Mouse (Mus musculus) heart, postnatal 0 days (tissue): ENCODE data around the gene Plagl2. TPM values are rescaled to one million over a fixed set of nuclear protein-coding genes. Genes with fewer than 3 reads are reported as not detected.

Experiments used
- ATAC-seq: fragments of 200-750 bp; cut with Nextera tagmentation; 2 replicates; pipeline ENCODE4 v1.8.0; 2017; ENCODE audit warnings: low read depth, moderate number of reproducible peaks, moderate library complexity; ENCODE audit not compliant: insufficient read depth
- DNase-seq: peaks from one replicate; pipeline ENCODE4 v3.0.0-alpha.2; 2016; ENCODE audit warnings: low spot score
- H3K27ac ChIP-seq: fragments of 300-500 bp; sonication (generic); 2 replicates; pipeline ENCODE4 v1.5.1; 2014; ENCODE audit warnings: low read depth, mild to moderate bottlenecking
- H3K27me3 ChIP-seq: fragments of 300-500 bp; sonication (generic); 2 replicates; pipeline ENCODE4 v1.6.1; 2014; ENCODE audit warnings: low read length, mixed read lengths; ENCODE audit not compliant: control insufficient read depth, insufficient read depth
- H3K36me3 ChIP-seq: fragments of 300-500 bp; sonication (generic); replicated peaks from 2 replicates; pipeline ENCODE4 v1.6.1; 2014; ENCODE audit warnings: low read length, mixed read lengths; ENCODE audit not compliant: control insufficient read depth, insufficient read depth
- H3K4me1 ChIP-seq: fragments of 300-500 bp; sonication (generic); 2 replicates; pipeline ENCODE4 v1.6.1; 2014; ENCODE audit warnings: antibody characterized with exemption; ENCODE audit not compliant: control insufficient read depth, insufficient read depth
- H3K4me2 ChIP-seq: fragments of 300-500 bp; sonication (generic); 2 replicates; pipeline ENCODE4 v1.6.1; 2014; ENCODE audit warnings: low read depth, mild to moderate bottlenecking, low read length, moderate library complexity
- H3K4me3 ChIP-seq: fragments of 300-500 bp; sonication (generic); 2 replicates; pipeline ENCODE4 v1.5.1; 2014; ENCODE audit warnings: low read depth, low read length
- H3K9ac ChIP-seq: fragments of 300-500 bp; sonication (generic); replicated peaks from 2 replicates; pipeline ENCODE4 v1.6.1; 2014; ENCODE audit warnings: low read depth, low read length, mixed read lengths
- H3K9me3 ChIP-seq: fragments of 300-500 bp; sonication (generic); replicated peaks from 2 replicates; pipeline ENCODE4 v1.6.1; 2016; ENCODE audit warnings: low read length; ENCODE audit not compliant: control insufficient read depth
- CTCF ChIP-seq: IDR thresholded peaks from 2 replicates; pipeline ENCODE4 v1.5.1; 2016; ENCODE audit warnings: antibody characterized with exemption, control low read depth, low read depth
- EP300 ChIP-seq: IDR thresholded peaks from 2 replicates; pipeline ENCODE4 v1.6.1; 2016; ENCODE audit warnings: antibody characterized with exemption, low read depth
- WGBS: fragments of 180-500 bp; shearing (Covaris S2); extraction: QIAGEN DNeasy Blood & Tissue Kit; methylation state at CpG from one replicate; pipeline ENCODE4 v1.1.7; 2014; 5-methylcytosine and 5-hydroxymethylcytosine counted together
- polyA plus RNA-seq: library from polyadenylated mRNA; unstranded; fragments of >200 nt; fragmentation: Nextera tagmentation; extraction: Ambion mirVana; gene quantifications from 2 replicates; pipeline ENCODE4 v1.2.1, GENCODE M21; 2015
- total RNA-seq: library from RNA; depleted of rRNA; stranded (reverse); fragments of >200 nt; gene quantifications from 2 replicates; pipeline ENCODE4 v1.2.3, GENCODE M21; 2014; ENCODE audit warnings: low replicate concordance; rRNA removed

Plagl2 gene
- total and polyA plus RNA-seq, 2 experiments from 2014 or later, result 2.6 to 6.3 TPM

GRCm38 (mm10) chr2:153179961-153180360 is 61.3 kb downstream of the Plagl2 start:
- TF ChIP-seq EP300 (no peak), CTCF (no peak)
- Histone ChIP-seq H3K9me3 (no peaks in the 10 kb centered on the region), H3K9ac (no peak overlapping the region), H3K4me1 (no peaks in the 10 kb centered on the region), H3K4me2 (no peak overlapping the region), H3K4me3 (no peak overlapping the region), H3K27me3 (no peaks in the 10 kb centered on the region), H3K36me3 (peaks cover 55% of the 10 kb centered on the region), H3K27ac (no peak overlapping the region)
- WGBS, result 76% methylated on average over 3 of the region's 3 CpGs
- ATAC-seq (no peak), DNase-seq (no peak)

- H3K27ac ChIP-seq, result no peak overlapping the region
- H3K4me3 ChIP-seq, result no peak overlapping the region
- no peak for TF ChIP-seq EP300
- no peak for TF ChIP-seq CTCF
- no peaks in the 10 kb centered on the region for H3K27me3 ChIP-seq
- peaks cover 49% of the 10 kb centered on the region for H3K36me3 ChIP-seq
- 77% methylated on average over 10 of the region's 10 CpGs for WGBS
- H3K4me2 ChIP-seq, result no peak overlapping the region
- H3K9ac ChIP-seq, result no peak overlapping the region
- no peaks in the 10 kb centered on the region for H3K9me3 ChIP-seq
- DNase-seq (no peak), ATAC-seq (no peak)
- no peaks in the 10 kb centered on the region for H3K4me1 ChIP-seq
Measured at GRCm38 (mm10) chr2:153179126-153179860, 61.9 kb downstream of the Plagl2 start.

Other genes with a start within 250 kb of the Plagl2 start
- gene Pdrg1, start 226.0 kb downstream of the Plagl2 start, total RNA-seq, result 24.1 and 71.8 TPM in 2 replicates
- gene Pdrg1, start 226.0 kb downstream of the Plagl2 start, polyA plus RNA-seq, result 120 and 129 TPM in 2 replicates
- gene Xkr7, start 209.6 kb downstream of the Plagl2 start, total RNA-seq, result not detected in 2 replicates
- gene Xkr7, start 209.6 kb downstream of the Plagl2 start, polyA plus RNA-seq, result not detected in 2 replicates
- gene Ccm2l, start 175.5 kb downstream of the Plagl2 start, total RNA-seq, result 21.0 and 32.4 TPM in 2 replicates
- gene Ccm2l, start 175.5 kb downstream of the Plagl2 start, polyA plus RNA-seq, result 3.5 and 4.3 TPM in 2 replicates
- 3.8 and 6.4 TPM in 2 replicates for gene Hck, start 133.0 kb downstream of the Plagl2 start, total RNA-seq
- gene Hck, start 133.0 kb downstream of the Plagl2 start, polyA plus RNA-seq, result 1.5 and 1.7 TPM in 2 replicates
- 35.7 and 37.8 TPM in 2 replicates for gene Tm9sf4, start 80.1 kb downstream of the Plagl2 start, total RNA-seq
- gene Tm9sf4, start 80.1 kb downstream of the Plagl2 start, polyA plus RNA-seq, result 38.2 and 38.8 TPM in 2 replicates
- gene Tspyl3, start 16.0 kb downstream of the Plagl2 start, total RNA-seq, result 0.95 and 5.1 TPM in 2 replicates
- gene Tspyl3, start 16.0 kb downstream of the Plagl2 start, polyA plus RNA-seq, result 2.5 and 2.7 TPM in 2 replicates
- gene Pofut1, start 107 bp upstream of the Plagl2 start, total RNA-seq, result 26.3 and 28.6 TPM in 2 replicates
- gene Pofut1, start 107 bp upstream of the Plagl2 start, polyA plus RNA-seq, result 2.4 and 2.5 TPM in 2 replicates
- 6.5 and 8.7 TPM in 2 replicates for gene Kif3b, start 50.0 kb upstream of the Plagl2 start, total RNA-seq
- 2.5 and 3.1 TPM in 2 replicates for gene Kif3b, start 50.0 kb upstream of the Plagl2 start, polyA plus RNA-seq
- 18.8 and 21.3 TPM in 2 replicates for gene Asxl1, start 104.4 kb upstream of the Plagl2 start, total RNA-seq
- 6.4 and 7.4 TPM in 2 replicates for gene Asxl1, start 104.4 kb upstream of the Plagl2 start, polyA plus RNA-seq